Mouse (Mus musculus): ENCODE measurements around the gene Dbndd2. TPM values are rescaled to one million over a fixed set of nuclear protein-coding genes. Genes with fewer than 3 reads are reported as not detected.

The Dbndd2 gene
- total and polyA plus RNA-seq, 2 experiments from 2014 or later = 17.6 to 21.7 TPM

GRCm38 (mm10) chr2:164445399-164446085, 40.4 kb upstream of the Dbndd2 start:
- no peak overlapping the region for H3K4me3 ChIP-seq (ENCODE audit: low read depth, low read length)
- H3K36me3 ChIP-seq (ENCODE audit: insufficient read depth) = no peaks in the 10 kb centered on the region
- H3K9ac ChIP-seq = no peak overlapping the region
- no peak for TF ChIP-seq CTCF (IDR thresholded peaks at IDR 0.05; ENCODE audit: low read depth)
- H3K4me1 ChIP-seq (ENCODE audit: insufficient read depth) = no peaks in the 10 kb centered on the region; the same call in 1 of the 2 replicates
- WGBS = 87% methylated on average over 3 of the region's 3 CpGs
- no peaks in the 10 kb centered on the region for H3K9me3 ChIP-seq (ENCODE audit: low read length)
- no peak overlapping the region for H3K27ac ChIP-seq (ENCODE audit: low read depth, low read length)
- ATAC-seq (no peak), DNase-seq (no peak)
- H3K27me3 ChIP-seq (ENCODE audit: insufficient read depth, low read length) = peaks cover 11% of the 10 kb centered on the region
- no peak overlapping the region for H3K4me2 ChIP-seq (ENCODE audit: low read depth)

GRCm38 (mm10) chr2:164446086-164446469, 39.8 kb upstream of the Dbndd2 start:
- Histone ChIP-seq H3K27me3 (ENCODE audit: insufficient read depth, low read length) (peaks cover 11% of the 10 kb centered on the region), H3K9me3 (ENCODE audit: low read length) (no peaks in the 10 kb centered on the region), H3K9ac (no peak overlapping the region), H3K4me3 (ENCODE audit: low read depth, low read length) (no peak overlapping the region), H3K4me2 (ENCODE audit: low read depth) (no peak overlapping the region), H3K36me3 (ENCODE audit: insufficient read depth) (no peaks in the 10 kb centered on the region), H3K4me1 (ENCODE audit: insufficient read depth) (no peaks in the 10 kb centered on the region; the same call in 1 of the 2 replicates), H3K27ac (ENCODE audit: low read depth, low read length) (no peak overlapping the region)
- 79% methylated on average over 3 of the region's 3 CpGs for WGBS
- ATAC-seq (no peak), DNase-seq (no peak)
- no peak for TF ChIP-seq CTCF (IDR thresholded peaks at IDR 0.05; ENCODE audit: low read depth)

GRCm38 (mm10) chr2:164448140-164448539, 37.8 kb upstream of the Dbndd2 start:
- Histone ChIP-seq H3K4me3 (ENCODE audit: low read depth, low read length) (no peak overlapping the region), H3K27ac (ENCODE audit: low read depth, low read length) (no peak overlapping the region), H3K9me3 (ENCODE audit: low read length) (no peaks in the 10 kb centered on the region), H3K27me3 (ENCODE audit: insufficient read depth, low read length) (no peaks in the 10 kb centered on the region), H3K9ac (no peak overlapping the region), H3K4me2 (ENCODE audit: low read depth) (no peak overlapping the region), H3K36me3 (ENCODE audit: insufficient read depth) (no peaks in the 10 kb centered on the region), H3K4me1 (ENCODE audit: insufficient read depth) (no peaks in the 10 kb centered on the region)
- 88% methylated on average over 1 of the region's 1 CpGs for whole genome bisulfite sequencing
- DNase-seq = no peak
- TF ChIP-seq CTCF (IDR thresholded peaks at IDR 0.05; ENCODE audit: low read depth) = no peak
- no peak for ATAC-seq

GRCm38 (mm10) chr2:164448921-164449320, 37.0 kb upstream of the Dbndd2 start:
- no peak for TF ChIP-seq CTCF (IDR thresholded peaks at IDR 0.05; ENCODE audit: low read depth)

GRCm38 (mm10) chr2:164449341-164450042, 36.4 kb upstream of the Dbndd2 start:
- TF ChIP-seq CTCF (IDR thresholded peaks at IDR 0.05; ENCODE audit: low read depth) = no peak
- Histone ChIP-seq H3K27me3 (ENCODE audit: insufficient read depth, low read length) (no peaks in the 10 kb centered on the region), H3K4me3 (ENCODE audit: low read depth, low read length) (no peak overlapping the region), H3K4me2 (ENCODE audit: low read depth) (no peak overlapping the region), H3K4me1 (ENCODE audit: insufficient read depth) (no peaks in the 10 kb centered on the region), H3K9ac (no peak overlapping the region), H3K36me3 (ENCODE audit: insufficient read depth) (no peaks in the 10 kb centered on the region), H3K9me3 (ENCODE audit: low read length) (no peaks in the 10 kb centered on the region), H3K27ac (ENCODE audit: low read depth, low read length) (no peak overlapping the region)
- no peak for ATAC-seq
- WGBS = 93% methylated on average over 14 of the region's 14 CpGs
- DNase-seq = no peak

More at GRCm38 (mm10) chr2:164448921-164449320, 37.0 kb upstream of the Dbndd2 start:
- Histone ChIP-seq H3K27me3 (ENCODE audit: insufficient read depth, low read length) (no peaks in the 10 kb centered on the region), H3K9ac (no peak overlapping the region), H3K4me2 (ENCODE audit: low read depth) (no peak overlapping the region), H3K36me3 (ENCODE audit: insufficient read depth) (no peaks in the 10 kb centered on the region), H3K9me3 (ENCODE audit: low read length) (no peaks in the 10 kb centered on the region), H3K27ac (ENCODE audit: low read depth, low read length) (no peak overlapping the region), H3K4me3 (ENCODE audit: low read depth, low read length) (no peak overlapping the region), H3K4me1 (ENCODE audit: insufficient read depth) (no peaks in the 10 kb centered on the region)
- DNase-seq (no peak), ATAC-seq (no peak)
- 81% methylated on average over 5 of the region's 5 CpGs for WGBS

- no peak overlapping the region for H3K27ac ChIP-seq (ENCODE audit: low read depth, low read length)
- H3K9ac ChIP-seq = no peak overlapping the region
- H3K9me3 ChIP-seq (ENCODE audit: low read length) = no peaks in the 10 kb centered on the region
- WGBS = 40% methylated on average over 13 of the region's 13 CpGs
- ATAC-seq (no peak), DNase-seq (no peak)
- H3K4me3 ChIP-seq (ENCODE audit: low read depth, low read length) = no peak overlapping the region
- no peak for TF ChIP-seq CTCF (IDR thresholded peaks at IDR 0.05; ENCODE audit: low read depth)
- H3K4me1 ChIP-seq (ENCODE audit: insufficient read depth) = no peaks in the 10 kb centered on the region
- H3K36me3 ChIP-seq (ENCODE audit: insufficient read depth) = no peaks in the 10 kb centered on the region
- H3K27me3 ChIP-seq (ENCODE audit: insufficient read depth, low read length) = no peaks in the 10 kb centered on the region
- H3K4me2 ChIP-seq (ENCODE audit: low read depth) = no peak overlapping the region
These were observed 33.8 kb upstream of the Dbndd2 start for GRCm38 (mm10) chr2:164452000-164452676.
